Mouse (Mus musculus) adrenal gland, postnatal 25 days (tissue): Measurements from ENCODE around the gene 9230102O04Rik. TPM values are rescaled to one million over a fixed set of nuclear protein-coding genes. Genes with fewer than 3 reads are reported as not detected.

ENCODE experiments used
- DNase-seq: peaks from one replicate; pipeline ENCODE4 v3.0.0; 2021; ENCODE audit warnings: mixed read lengths
- total RNA-seq: library from RNA; stranded (reverse); gene quantifications from 2 replicates; pipeline ENCODE4 v1.2.3, GENCODE M21; 2021

The 9230102O04Rik gene
- total RNA-seq, 1 experiment from 2014 or later, result not detected

GRCm38 (mm10) chr2:9871798-9872197 lies 17.5 kb downstream of the 9230102O04Rik start:
- DNase-seq, result no peak

DNA sequence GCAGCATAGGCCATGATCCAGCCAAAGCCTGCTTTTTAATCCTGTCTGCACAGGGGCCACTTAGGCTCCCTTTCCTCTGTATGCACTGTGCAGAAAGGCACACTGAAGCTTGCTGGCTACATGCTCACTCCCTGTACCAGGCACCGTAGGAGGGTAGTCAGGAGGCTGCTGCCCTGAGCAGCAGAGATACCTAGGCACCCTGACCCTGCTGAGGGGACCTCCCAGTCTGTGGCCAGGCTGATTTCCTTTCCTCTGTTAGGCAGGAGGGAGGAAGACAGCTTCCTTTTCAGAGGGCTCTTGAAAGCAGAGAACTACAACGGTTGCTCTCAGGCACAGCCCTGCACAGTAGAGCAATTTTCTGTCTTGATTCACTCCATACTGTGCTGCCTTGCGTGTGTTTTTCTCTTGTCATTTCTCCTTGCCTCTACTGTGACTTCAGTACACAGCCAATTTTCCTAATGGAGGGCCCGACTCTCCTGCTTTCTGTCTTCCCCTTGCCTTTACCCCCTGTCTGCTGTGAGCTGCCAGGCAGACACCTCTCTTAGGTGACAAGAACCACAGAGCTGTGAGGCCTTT lies 18.1 kb downstream of the 9230102O04Rik start:
- no peak for DNase-seq

- DNase-seq, result no peak
Measured at GRCm38 (mm10) chr2:9867092-9867825, 22.1 kb downstream of the 9230102O04Rik start.

GRCm38 (mm10) chr2:9860698-9861097 lies 28.6 kb downstream of the 9230102O04Rik start:
- DNase-seq, result no peak

GRCm38 (mm10) chr2:9855861-9856260 lies 33.5 kb downstream of the 9230102O04Rik start:
- no peak for DNase-seq

GRCm38 (mm10) chr2:9852851-9853576 lies 36.3 kb downstream of the 9230102O04Rik start:
- DNase-seq, result no peak

GRCm38 (mm10) chr2:9835195-9835594 lies 54.1 kb downstream of the 9230102O04Rik start:
- DNase-seq, result no peak

GRCm38 (mm10) chr2:9833712-9834111 lies 55.6 kb downstream of the 9230102O04Rik start:
- DNase-seq, result no peak

Other genes with a start within 250 kb of the 9230102O04Rik start
- 2.5 and 2.6 TPM in 2 replicates for gene 4930412O13Rik, start 8.3 kb downstream of the 9230102O04Rik start, total RNA-seq
- 17.2 and 25.5 TPM in 2 replicates for gene Gata3, start 494 bp upstream of the 9230102O04Rik start, total RNA-seq
- gene Taf3, start 159.1 kb upstream of the 9230102O04Rik start, total RNA-seq, result 11.1 and 14.4 TPM in 2 replicates
- gene Atp5c1, start 191.0 kb upstream of the 9230102O04Rik start, total RNA-seq, result 451 and 465 TPM in 2 replicates
- 27.2 and 32.1 TPM in 2 replicates for gene Kin, start 191.1 kb upstream of the 9230102O04Rik start, total RNA-seq
- gene Itih2, start 241.9 kb upstream of the 9230102O04Rik start, total RNA-seq, result 9.9 and 12.2 TPM in 2 replicates